Mouse (Mus musculus): Measurements from ENCODE around the gene A730049H05Rik.

DNA sequence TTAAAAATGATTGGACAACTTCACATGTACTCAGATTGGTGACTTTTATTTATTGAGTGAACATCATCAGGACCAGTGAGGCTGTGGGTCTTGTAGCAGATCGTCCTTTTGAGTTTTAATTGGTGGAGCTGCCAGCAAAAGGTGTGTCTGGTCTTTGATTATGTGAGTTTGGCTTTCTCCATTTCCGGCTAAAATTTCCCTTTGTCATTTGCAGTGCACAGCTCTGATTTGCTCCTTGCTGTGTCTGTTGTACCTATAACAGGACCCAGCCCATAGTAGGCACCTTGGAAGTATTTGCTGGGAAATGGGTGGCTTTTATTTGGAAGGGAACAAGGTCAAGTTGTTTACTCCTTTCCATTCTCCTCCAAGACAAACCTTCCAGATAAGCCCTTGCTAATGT lies 27.2 kb downstream of the A730049H05Rik start:
- TF ChIP-seq CTCF (IDR thresholded peaks at IDR 0.05; ENCODE audit: borderline replicate concordance, insufficient read depth, low read depth, low read length): no peak
- TF ChIP-seq POLR2A (IDR thresholded peaks at IDR 0.05; ENCODE audit: borderline replicate concordance, insufficient read depth, low read length): no peak

Data from cerebellum, adult 2 months (tissue).